Comparison of ENCODE assay signal across 7 mouse cellular contexts in genomic region chr3:87765091-87765490, GRCm38 (mm10). TPM values are rescaled to one million over a fixed set of nuclear protein-coding genes. Genes with fewer than 3 reads are reported as not detected.
DNase-seq lines count a peak whose midpoint lies in the region; ATAC-seq lines count a peak whose summit lies in the region.

No protein-coding gene starts in this region.

- peaks cover 61% of the 10 kb centered on the region for H3K4me1 ChIP-seq in embryonic facial prominence, embryonic 15.5 days
- peaks cover 25% of the 10 kb centered on the region for H3K4me1 ChIP-seq in hindbrain, embryonic 13.5 days (replicated peaks)
- peaks cover 72% of the 10 kb centered on the region for H3K4me1 ChIP-seq in limb, embryonic 15.5 days

- no peaks in the 10 kb centered on the region for H3K36me3 ChIP-seq in embryonic facial prominence, embryonic 15.5 days
- H3K36me3 ChIP-seq in hindbrain, embryonic 13.5 days = no peaks in the 10 kb centered on the region
- H3K36me3 ChIP-seq in limb, embryonic 15.5 days = no peaks in the 10 kb centered on the region

- WGBS in embryonic facial prominence, embryonic 15.5 days = 26% methylated on average over 10 of the region's 10 CpGs
- 19% methylated on average over 10 of the region's 10 CpGs for WGBS in hindbrain, embryonic 13.5 days
- 19% methylated on average over 10 of the region's 10 CpGs for WGBS in limb, embryonic 15.5 days

- no peaks in the 10 kb centered on the region for H3K9me3 ChIP-seq in embryonic facial prominence, embryonic 15.5 days (replicated peaks)
- H3K9me3 ChIP-seq in hindbrain, embryonic 13.5 days = no peaks in the 10 kb centered on the region
- H3K9me3 ChIP-seq in limb, embryonic 15.5 days = no peaks in the 10 kb centered on the region

- peak overlapping the region; percentile 88 for H3K27ac ChIP-seq in embryonic facial prominence, embryonic 15.5 days (replicated peaks)
- H3K27ac ChIP-seq in hindbrain, embryonic 13.5 days = peak overlapping the region; percentile 53
- H3K27ac ChIP-seq in limb, embryonic 15.5 days = peak overlapping the region; percentile 90

- H3K27me3 ChIP-seq in embryonic facial prominence, embryonic 15.5 days = peaks cover 12% of the 10 kb centered on the region; the same call in 1 of the 2 replicates
- peaks cover 57% of the 10 kb centered on the region for H3K27me3 ChIP-seq in hindbrain, embryonic 13.5 days
- H3K27me3 ChIP-seq in limb, embryonic 15.5 days = 0 out of 2 replicates have a peak, but pooled peaks cover 4% of the 10 kb centered on the region

- H3K4me3 ChIP-seq in embryonic facial prominence, embryonic 15.5 days (replicated peaks) = peak overlapping the region; percentile 2; the same call in 1 of the 2 replicates
- H3K4me3 ChIP-seq in hindbrain, embryonic 13.5 days = no peak overlapping the region
- 0 out of 2 replicates have a peak overlapping the region, but pooled peaks have one; percentile 4 for H3K4me3 ChIP-seq in limb, embryonic 15.5 days

- no peak for ATAC-seq in embryonic facial prominence, embryonic 15.5 days (ENCODE audit: insufficient number of reproducible peaks, low FRiP score, low TSS enrichment, low read depth)
- no peak for ATAC-seq in hindbrain, embryonic 13.5 days (ENCODE audit: low FRiP score)
- no peak for ATAC-seq in limb, embryonic 15.5 days (ENCODE audit: insufficient number of reproducible peaks, low FRiP score, low TSS enrichment, low read depth)
- peak; percentile 49 for ATAC-seq in monocyte, adult 5-6 weeks (replicated peaks; ENCODE audit: insufficient number of reproducible peaks, low FRiP score, low TSS enrichment, poor library complexity, severe bottlenecking)

- peak; percentile 57 for DNase-seq in adrenal gland, postnatal 10 days
- DNase-seq in thymus, postnatal 4 days = peak; percentile 82
- no peak for DNase-seq in frontal cortex, postnatal 36 days (ENCODE audit: low spot score in 2 of 2)

- no peak overlapping the region for H3K9ac ChIP-seq in embryonic facial prominence, embryonic 15.5 days
- H3K9ac ChIP-seq in hindbrain, embryonic 13.5 days = no peak overlapping the region
- H3K9ac ChIP-seq in limb, embryonic 15.5 days = no peak overlapping the region

- peak overlapping the region; percentile 44 for H3K4me2 ChIP-seq in embryonic facial prominence, embryonic 15.5 days (replicated peaks)
- no peak overlapping the region; the same call in 1 of the 2 replicates for H3K4me2 ChIP-seq in hindbrain, embryonic 13.5 days
- H3K4me2 ChIP-seq in limb, embryonic 15.5 days = peak overlapping the region; percentile 37

RNA-seq across cellular contexts. Expression of gene Lrrc71, which starts 16.7 kb away (rescaled TPM):
- total RNA-seq in adrenal gland, postnatal 10 days (2021) = under 1 TPM; 0.24 to 0.58 TPM
- 3.3 and 5.4 TPM in 2 replicates for polyA plus RNA-seq in embryonic facial prominence, embryonic 15.5 days (2015; fragmentation: Nextera tagmentation; extraction: Ambion mirVana)
- 0.43 and 0.71 TPM in 2 replicates for polyA plus RNA-seq in hindbrain, embryonic 13.5 days (2015; fragmentation: Nextera tagmentation; extraction: Ambion mirVana)
- polyA plus RNA-seq in limb, embryonic 15.5 days (2015; fragmentation: Nextera tagmentation; extraction: Ambion mirVana) = 0.36 and 0.59 TPM in 2 replicates
- total RNA-seq in monocyte, adult 5-6 weeks (2017) = 0.39 to 1.2 TPM (median 0.53 TPM) in 3 replicates

RNA-seq across cellular contexts. Expression of gene Ntrk1, which starts 29.9 kb away (rescaled TPM):
- total RNA-seq in adrenal gland, postnatal 10 days (2021) = 10 to 100 TPM; 11.6 to 23.6 TPM
- 4.2 and 4.9 TPM in 2 replicates for polyA plus RNA-seq in embryonic facial prominence, embryonic 15.5 days (2015; fragmentation: Nextera tagmentation; extraction: Ambion mirVana)
- 29.2 and 40.2 TPM in 2 replicates for polyA plus RNA-seq in hindbrain, embryonic 13.5 days (2015; fragmentation: Nextera tagmentation; extraction: Ambion mirVana)
- 0.48 and 0.76 TPM in 2 replicates for polyA plus RNA-seq in limb, embryonic 15.5 days (2015; fragmentation: Nextera tagmentation; extraction: Ambion mirVana)
- 0.32 TPM in 1 of 3 replicates, not detected in the others for total RNA-seq in monocyte, adult 5-6 weeks (2017)

RNA-seq across cellular contexts. Expression of gene Insrr, which starts 31.7 kb away (rescaled TPM):
- 1 to 10 TPM in 1 of 2 experiments, under 1 TPM in 1; 0.99 to 2.7 TPM for total RNA-seq in adrenal gland, postnatal 10 days (2021)
- polyA plus RNA-seq in embryonic facial prominence, embryonic 15.5 days (2015; fragmentation: Nextera tagmentation; extraction: Ambion mirVana) = 0.47 and 0.68 TPM in 2 replicates
- 1.4 TPM in 2 replicates for polyA plus RNA-seq in hindbrain, embryonic 13.5 days (2015; fragmentation: Nextera tagmentation; extraction: Ambion mirVana)
- 0.19 and 0.36 TPM in 2 replicates for polyA plus RNA-seq in limb, embryonic 15.5 days (2015; fragmentation: Nextera tagmentation; extraction: Ambion mirVana)
- 0.21 to 0.49 TPM in 2 of 3 replicates, not detected in the other for total RNA-seq in monocyte, adult 5-6 weeks (2017)

RNA-seq across cellular contexts. Expression of gene Pear1, which starts 59.0 kb away (rescaled TPM):
- total RNA-seq in adrenal gland, postnatal 10 days (2021) = 10 to 100 TPM; 29.7 to 30.9 TPM
- polyA plus RNA-seq in embryonic facial prominence, embryonic 15.5 days (2015; fragmentation: Nextera tagmentation; extraction: Ambion mirVana) = 24.4 and 27.4 TPM in 2 replicates
- 9.8 and 11.0 TPM in 2 replicates for polyA plus RNA-seq in hindbrain, embryonic 13.5 days (2015; fragmentation: Nextera tagmentation; extraction: Ambion mirVana)
- polyA plus RNA-seq in limb, embryonic 15.5 days (2015; fragmentation: Nextera tagmentation; extraction: Ambion mirVana) = 24.6 and 25.7 TPM in 2 replicates
- 6.5 to 33.3 TPM (median 10.7 TPM) in 3 replicates for total RNA-seq in monocyte, adult 5-6 weeks (2017)

Comparison
In these comparisons a context has a peak if more than half of its experiments do, and no peak if none do; other contexts are left out.
1. DNase-seq: peak in adrenal gland, postnatal 10 days (single experiment) and thymus, postnatal 4 days (single experiment); none in frontal cortex, postnatal 36 days (0 of 2).
2. Peak in every context shown above with its lines, with median percentiles within 50 percentile points of each other: H3K27ac ChIP-seq.